Mouse (Mus musculus) cerebellum, adult 2 months (tissue): Measurements from ENCODE around the gene Gkn3. TPM values are rescaled to one million over a fixed set of nuclear protein-coding genes. Genes with fewer than 3 reads are reported as not detected.

Experiments
- DNase-seq, 2 experiments: peaks; one replicate each; pipeline ENCODE4 v3.0.0; 2021
- H3K27ac ChIP-seq: fragments of 200-500 bp; 2 replicates; pipeline ENCODE4 v1.5.1; 2012; ENCODE audit warnings: low read length, control low read depth, inconsistent platforms; ENCODE audit not compliant: insufficient read depth
- H3K27me3 ChIP-seq: fragments of 200-500 bp; 2 replicates; pipeline ENCODE4 v1.6.1; 2012; ENCODE audit warnings: inconsistent platforms, mild to moderate bottlenecking, low read length, moderate library complexity; ENCODE audit not compliant: control insufficient read depth, insufficient read depth
- H3K4me1 ChIP-seq: fragments of 200-500 bp; 2 replicates; pipeline ENCODE4 v1.6.1; 2011; ENCODE audit warnings: low read length; ENCODE audit not compliant: control insufficient read depth, insufficient read depth
- H3K4me3 ChIP-seq: fragments of 200-500 bp; replicated peaks from 2 replicates; pipeline ENCODE3; 2011; ENCODE audit warnings: mild to moderate bottlenecking, low read depth, low read length, control low read depth; ENCODE audit not compliant: insufficient read depth
- CTCF ChIP-seq: fragments of 200-500 bp; IDR thresholded peaks from 2 replicates; pipeline ENCODE4 v1.5.1; 2011; ENCODE audit warnings: low read depth, mild to moderate bottlenecking, control low read depth, low read length, moderate library complexity, borderline replicate concordance; ENCODE audit not compliant: insufficient read depth
- POLR2A ChIP-seq: fragments of 200-500 bp; IDR thresholded peaks from 2 replicates; pipeline ENCODE4 v1.6.1; 2011; ENCODE audit warnings: low read length, control low read depth, borderline replicate concordance; ENCODE audit not compliant: insufficient read depth
- WGBS: fragments of 180-500 bp; shearing (Covaris S2); methylation state at CpG from one replicate; pipeline ENCODE4 v1.1.7; 2018; 5-methylcytosine and 5-hydroxymethylcytosine counted together
- polyA plus RNA-seq: library from polyadenylated mRNA; depleted of rRNA; stranded (reverse); fragments of >200 nt; gene quantifications from 2 replicates; pipeline ENCODE4 v1.2.3, GENCODE M21; 2012; rRNA removed

Gkn3 gene
- polyA plus RNA-seq, 1 experiment = 25.1 TPM

DNA sequence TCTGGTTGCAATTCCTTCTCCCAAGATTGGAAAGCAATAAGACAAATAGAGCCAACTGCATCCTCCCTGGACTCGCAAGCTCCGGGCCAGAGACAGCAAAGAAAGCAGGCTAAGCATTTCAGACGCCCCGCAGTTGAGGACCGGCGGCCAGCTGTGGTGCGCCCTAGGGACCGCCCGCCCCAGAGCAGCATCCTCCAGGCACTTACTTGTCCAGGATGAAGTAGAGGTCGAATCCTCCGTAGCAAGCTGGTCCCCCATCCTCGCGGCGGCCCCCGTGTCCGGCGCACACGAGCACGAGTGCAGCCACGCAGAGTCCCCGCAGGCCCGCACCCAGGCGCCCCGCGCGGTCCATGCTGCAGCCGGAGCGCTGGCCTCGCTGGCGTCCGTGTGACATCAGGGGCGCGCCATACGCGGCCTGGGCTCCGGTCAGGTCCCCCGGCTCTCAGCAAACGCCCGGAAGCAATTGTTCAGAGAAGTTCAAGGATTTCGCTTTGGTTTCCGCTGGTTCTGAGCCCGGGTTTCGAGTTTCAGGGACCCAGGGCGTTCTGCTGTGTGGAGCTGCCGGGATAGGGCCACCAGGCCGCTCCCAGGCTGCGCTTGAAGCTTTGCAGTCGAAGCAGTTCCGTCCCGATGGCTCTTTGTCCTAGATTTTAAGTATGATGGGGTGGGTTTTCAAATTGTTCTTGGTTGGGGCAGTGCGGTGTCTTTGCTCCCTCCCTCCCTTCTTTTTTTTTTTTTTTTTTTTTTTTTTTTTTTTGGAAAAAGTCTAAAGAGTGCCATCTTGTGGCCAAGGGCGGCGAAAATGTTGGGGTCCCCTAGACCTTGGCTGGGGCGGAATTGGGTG lies 53.4 kb downstream of the Gkn3 start, which contains the start of gene Antxr1:
Antxr1 (minus strand) TSS at position 731 of the 844 bp plus-strand sequence.
- H3K4me1 ChIP-seq = no peaks in the 10 kb centered on the region
- H3K4me3 ChIP-seq = peak within 1 kb of the TSS; percentile 54
- H3K27me3 ChIP-seq = no peaks in the 10 kb centered on the region; the same call in 1 of the 2 replicates
- H3K27ac ChIP-seq = no peak within 1 kb of the TSS
- WGBS = under 1% methylated on average over 54 of the region's 54 CpGs
- DNase-seq = peak; percentile 18 to 50
- TF ChIP-seq POLR2A (no peak), CTCF (peak; percentile 29; the same call in 1 of the 2 replicates)

- H3K4me1 ChIP-seq = no peaks in the 10 kb centered on the region
- H3K27me3 ChIP-seq = no peaks in the 10 kb centered on the region; the same call in 1 of the 2 replicates
- DNase-seq = peak in 1 of 2 experiments; percentile 6
- TF ChIP-seq CTCF (no peak), POLR2A (no peak)
- H3K4me3 ChIP-seq = peak overlapping the region; percentile 20
- 9% methylated on average over 11 of the region's 11 CpGs for WGBS
- H3K27ac ChIP-seq = no peak overlapping the region
Observed at GRCm38 (mm10) chr6:87334361-87335090, 54.2 kb downstream of the Gkn3 start.

Other genes starting within 250 kb of the Gkn3 start
- gene Antxr1, start 53.1 kb downstream of the Gkn3 start, polyA plus RNA-seq = 8.0 and 8.1 TPM in 2 replicates
- gene Gkn1, start 38.0 kb downstream of the Gkn3 start, polyA plus RNA-seq = 0.08 and 0.13 TPM in 2 replicates
- not detected in 2 replicates for gene Gkn2, start 15.6 kb downstream of the Gkn3 start, polyA plus RNA-seq
- not detected in 2 replicates for gene Bmp10, start 40.1 kb upstream of the Gkn3 start, polyA plus RNA-seq
- gene Arhgap25, start 144.3 kb upstream of the Gkn3 start, polyA plus RNA-seq = 0.39 and 0.70 TPM in 2 replicates
- gene Prokr1, start 201.8 kb upstream of the Gkn3 start, polyA plus RNA-seq = 0.03 and 0.13 TPM in 2 replicates